Mouse (Mus musculus) kidney, embryonic 15.5 days (tissue): ENCODE measurements around the gene Dcps. TPM values are rescaled to one million over a fixed set of nuclear protein-coding genes. Genes with fewer than 3 reads are reported as not detected.

Experiments
- ATAC-seq: fragments of 200-750 bp; cut with Nextera tagmentation; replicated peaks from 2 replicates; pipeline ENCODE4 v1.8.0; 2017; ENCODE audit warnings: moderate TSS enrichment; ENCODE audit not compliant: low FRiP score
- H3K27ac ChIP-seq: fragments of 300-500 bp; sonication (generic); 2 replicates; pipeline ENCODE4 v1.5.1; 2015; ENCODE audit warnings: mild to moderate bottlenecking, inconsistent platforms
- H3K27me3 ChIP-seq: fragments of 300-500 bp; sonication (generic); 2 replicates; pipeline ENCODE4 v1.6.1; 2015; ENCODE audit warnings: inconsistent platforms
- H3K36me3 ChIP-seq: fragments of 300-500 bp; sonication (generic); 2 replicates; pipeline ENCODE4 v1.6.1; 2015; ENCODE audit warnings: inconsistent platforms
- H3K4me1 ChIP-seq: fragments of 300-500 bp; sonication (generic); 2 replicates; pipeline ENCODE4 v1.6.1; 2015; ENCODE audit warnings: inconsistent platforms
- H3K4me2 ChIP-seq: fragments of 300-500 bp; sonication (generic); 2 replicates; pipeline ENCODE4 v1.6.1; 2015; ENCODE audit warnings: moderate library complexity, mild to moderate bottlenecking, inconsistent platforms
- H3K4me3 ChIP-seq: fragments of 300-500 bp; sonication (generic); replicated peaks from 2 replicates; pipeline ENCODE4 v1.5.1; 2015; ENCODE audit warnings: mild to moderate bottlenecking, inconsistent platforms
- H3K9ac ChIP-seq: fragments of 300-500 bp; sonication (generic); 2 replicates; pipeline ENCODE4 v1.6.1; 2015; ENCODE audit warnings: mild to moderate bottlenecking, inconsistent platforms
- H3K9me3 ChIP-seq: fragments of 300-500 bp; sonication (generic); replicated peaks from 2 replicates; pipeline ENCODE4 v1.6.1; 2016; ENCODE audit warnings: inconsistent platforms
- WGBS: fragments of 180-500 bp; shearing (Covaris S2); methylation state at CpG from one replicate; pipeline ENCODE4 v1.1.7; 2015; ENCODE audit warnings: mixed read lengths; 5-methylcytosine and 5-hydroxymethylcytosine counted together
- polyA plus RNA-seq: library from polyadenylated mRNA; unstranded; fragments of >200 nt; fragmentation: Nextera tagmentation; extraction: Ambion mirVana; gene quantifications from 2 replicates; pipeline ENCODE4 v1.2.1, GENCODE M21; 2015

Gene Dcps
- polyA plus RNA-seq, 1 experiment from 2014 or later, result 95.4 TPM

- Histone ChIP-seq H3K9me3 (no peaks in the 10 kb centered on the region), H3K27ac (no peak overlapping the region), H3K4me2 (no peak overlapping the region), H3K4me1 (no peaks in the 10 kb centered on the region), H3K4me3 (no peak overlapping the region), H3K9ac (no peak overlapping the region), H3K27me3 (no peaks in the 10 kb centered on the region), H3K36me3 (peaks cover 61% of the 10 kb centered on the region)
- 92% methylated on average over 8 of the region's 8 CpGs for WGBS
- no peak for ATAC-seq
Measured at GRCm38 (mm10) chr9:35124678-35124955, 51.2 kb downstream of the Dcps start.

DNA sequence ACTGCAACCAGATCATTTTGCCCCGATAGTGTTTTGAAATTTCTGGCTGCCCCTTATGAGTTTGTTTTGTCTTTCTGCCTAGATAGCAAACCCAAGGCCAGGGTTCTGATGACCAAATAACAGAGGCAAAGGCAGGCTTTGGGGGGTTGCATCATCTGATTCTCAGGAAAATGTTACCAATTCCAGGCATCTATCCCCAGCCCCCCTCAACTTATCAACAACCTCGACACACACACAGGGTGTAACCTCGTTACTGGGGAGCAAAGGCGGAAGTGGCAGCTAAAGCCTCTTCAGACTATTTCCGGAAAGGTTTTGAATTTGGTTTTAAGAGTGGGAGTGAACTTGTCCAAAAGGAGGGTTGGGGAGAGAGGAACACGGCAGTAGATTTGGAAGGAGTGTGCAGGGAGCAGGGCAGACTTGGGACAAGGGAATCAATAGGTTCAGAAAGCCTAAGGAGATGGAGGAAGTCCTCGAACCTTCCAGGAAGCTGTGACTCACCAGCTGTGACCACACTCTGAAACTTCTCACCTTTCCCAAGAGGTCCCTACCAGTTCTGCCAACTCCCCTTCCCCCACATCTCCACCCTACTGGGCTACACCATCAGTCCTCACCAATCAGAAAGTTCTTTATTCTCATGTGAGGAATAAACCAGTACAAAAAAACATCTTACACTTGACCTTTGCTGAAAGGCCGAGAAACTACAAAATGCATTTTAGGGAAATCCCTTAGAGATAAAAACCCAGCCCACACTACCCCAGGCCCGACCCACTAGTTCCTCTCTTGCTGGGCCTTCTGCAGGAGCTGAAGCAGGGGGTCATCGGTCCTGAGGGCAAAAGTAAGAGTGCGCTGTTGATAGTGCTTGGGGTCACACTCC, 51.8 kb downstream of the Dcps start:
- Histone ChIP-seq H3K27me3 (no peaks in the 10 kb centered on the region), H3K27ac (no peak overlapping the region), H3K4me1 (no peaks in the 10 kb centered on the region), H3K9ac (no peak overlapping the region), H3K36me3 (peaks cover 58% of the 10 kb centered on the region), H3K9me3 (no peaks in the 10 kb centered on the region), H3K4me3 (no peak overlapping the region), H3K4me2 (no peak overlapping the region)
- no peak for ATAC-seq
- 79% methylated on average over 11 of the region's 11 CpGs for WGBS

- H3K4me1 ChIP-seq, result no peaks in the 10 kb centered on the region
- no peaks in the 10 kb centered on the region for H3K9me3 ChIP-seq
- WGBS, result 80% methylated on average over 2 of the region's 2 CpGs
- ATAC-seq, result no peak
- H3K9ac ChIP-seq, result no peak overlapping the region
- H3K4me2 ChIP-seq, result no peak overlapping the region
- no peak overlapping the region for H3K27ac ChIP-seq
- H3K36me3 ChIP-seq, result peaks cover 53% of the 10 kb centered on the region
- H3K4me3 ChIP-seq, result no peak overlapping the region
- no peaks in the 10 kb centered on the region for H3K27me3 ChIP-seq
Measured at GRCm38 (mm10) chr9:35123456-35123803, 52.4 kb downstream of the Dcps start.

GRCm38 (mm10) chr9:35122551-35123266, 53.2 kb downstream of the Dcps start:
- H3K9me3 ChIP-seq, result no peaks in the 10 kb centered on the region
- no peak overlapping the region for H3K4me3 ChIP-seq
- no peak overlapping the region for H3K27ac ChIP-seq
- peaks cover 4% of the 10 kb centered on the region for H3K4me1 ChIP-seq
- no peak overlapping the region for H3K9ac ChIP-seq
- H3K4me2 ChIP-seq, result no peak overlapping the region
- no peaks in the 10 kb centered on the region for H3K27me3 ChIP-seq
- WGBS, result 79% methylated on average over 5 of the region's 5 CpGs
- peaks cover 46% of the 10 kb centered on the region for H3K36me3 ChIP-seq
- peak; percentile 65; the same call in 1 of the 2 replicates for ATAC-seq

DNA sequence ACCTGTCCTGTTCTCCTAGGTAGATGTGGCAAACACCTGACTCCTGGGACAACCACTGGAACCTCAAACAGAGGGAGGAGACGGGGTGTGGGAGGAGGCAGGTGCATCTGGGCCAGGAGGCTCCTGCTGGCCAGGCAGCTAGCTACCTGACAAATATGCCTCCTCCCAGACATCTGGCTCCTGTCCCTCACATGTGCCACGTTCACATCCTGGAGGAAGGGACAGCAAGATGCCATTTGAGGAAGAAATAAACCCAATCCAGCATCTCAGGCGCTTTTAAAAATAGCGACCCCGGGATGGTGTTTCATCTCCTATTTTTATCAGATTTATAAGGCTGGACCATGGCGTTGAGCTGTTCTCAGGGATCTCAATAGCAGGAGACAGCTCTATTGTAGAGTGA, 56.7 kb downstream of the Dcps start, which contains the start of gene St3gal4:
Gene St3gal4, minus strand, starts transcription at position 101 of the 400 bp plus-strand sequence.
- Histone ChIP-seq H3K4me1 (peaks cover 25% of the 10 kb centered on the region), H3K9me3 (no peaks in the 10 kb centered on the region), H3K4me3 (no peak within 1 kb of the TSS), H3K9ac (no peak within 1 kb of the TSS), H3K4me2 (peak within 1 kb of the TSS; percentile 91; the same call in 1 of the 2 replicates), H3K36me3 (peaks cover 19% of the 10 kb centered on the region), H3K27ac (0 out of 2 replicates have a peak within 1 kb of the TSS, but pooled peaks have one; percentile 87), H3K27me3 (no peaks in the 10 kb centered on the region)
- ATAC-seq, result no peak
- WGBS, result 82% methylated on average over 6 of the region's 6 CpGs

GRCm38 (mm10) chr9:35118563-35118962, 57.3 kb downstream of the Dcps start:
- H3K36me3 ChIP-seq, result peaks cover 16% of the 10 kb centered on the region
- ATAC-seq, result no peak
- no peak overlapping the region for H3K9ac ChIP-seq
- no peaks in the 10 kb centered on the region for H3K27me3 ChIP-seq
- H3K27ac ChIP-seq, result no peak overlapping the region
- peaks cover 25% of the 10 kb centered on the region for H3K4me1 ChIP-seq
- WGBS, result 86% methylated on average over 2 of the region's 2 CpGs
- H3K4me2 ChIP-seq, result no peak overlapping the region
- H3K4me3 ChIP-seq, result no peak overlapping the region
- H3K9me3 ChIP-seq, result no peaks in the 10 kb centered on the region

GRCm38 (mm10) chr9:35117384-35118295, 58.2 kb downstream of the Dcps start:
- H3K27me3 ChIP-seq, result no peaks in the 10 kb centered on the region
- H3K9ac ChIP-seq, result peak overlapping the region; percentile 76
- no peaks in the 10 kb centered on the region for H3K9me3 ChIP-seq
- WGBS, result 23% methylated on average over 15 of the region's 15 CpGs
- H3K4me2 ChIP-seq, result peak overlapping the region; percentile 91
- peak overlapping the region; percentile 68 for H3K4me3 ChIP-seq
- peaks cover 25% of the 10 kb centered on the region for H3K4me1 ChIP-seq
- H3K36me3 ChIP-seq, result peaks cover 6% of the 10 kb centered on the region; the same call in 1 of the 2 replicates
- peak; percentile 26 for ATAC-seq
- peak overlapping the region; percentile 87 for H3K27ac ChIP-seq

DNA sequence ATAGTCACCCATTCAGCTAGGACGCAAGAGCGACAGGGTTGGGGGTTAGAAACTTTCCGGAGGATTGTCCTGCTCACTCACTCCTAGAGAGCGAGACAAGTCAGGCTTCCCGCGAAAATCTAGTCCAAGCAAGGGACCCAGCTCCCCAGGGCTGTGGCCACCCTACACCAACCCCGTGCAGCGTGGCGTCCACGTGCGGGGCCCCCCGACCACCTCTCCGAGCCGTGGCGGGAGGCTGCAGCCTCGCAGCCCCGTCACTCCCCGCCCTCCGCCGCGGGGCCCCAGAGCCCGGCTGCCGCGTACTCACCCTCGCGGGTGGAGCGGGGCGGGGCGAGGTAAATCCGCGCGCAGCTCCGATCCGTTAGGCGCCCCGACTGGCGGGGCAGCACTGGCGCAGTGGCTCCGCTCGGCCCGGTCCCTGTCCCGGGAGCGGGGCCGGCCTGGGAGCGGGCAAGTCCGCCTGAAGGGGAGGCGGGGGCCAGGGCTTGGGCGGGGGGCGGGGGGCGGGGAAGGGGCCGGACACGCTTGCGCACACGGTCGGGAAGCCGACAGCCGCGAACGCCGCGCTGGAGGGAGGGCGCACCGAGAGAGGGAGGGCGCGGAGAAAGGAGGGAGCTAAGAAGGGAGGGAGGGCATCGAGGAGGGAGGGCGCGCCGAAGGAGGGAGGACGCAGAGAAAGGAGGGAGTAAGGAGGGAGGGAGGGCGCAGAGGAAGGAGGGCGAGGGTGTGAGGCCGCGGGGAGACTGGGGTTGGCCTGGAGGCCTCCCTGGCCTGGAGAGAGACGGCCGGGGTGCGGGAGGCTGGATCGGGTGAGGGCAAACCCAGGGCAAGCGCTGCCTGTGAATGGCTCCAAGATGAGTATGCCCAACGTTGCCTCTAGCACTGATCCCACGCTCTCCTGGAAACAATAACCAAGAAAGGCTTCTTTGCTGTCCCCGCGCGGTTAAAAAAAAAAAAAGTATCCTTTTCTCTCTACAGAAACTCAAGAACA, 59.2 kb downstream of the Dcps start:
- Histone ChIP-seq H3K4me3 (peak overlapping the region; percentile 68), H3K27ac (peak overlapping the region; percentile 87), H3K4me1 (peaks cover 31% of the 10 kb centered on the region), H3K9ac (peak overlapping the region; percentile 76), H3K4me2 (peak overlapping the region; percentile 91), H3K36me3 (peaks cover 4% of the 10 kb centered on the region; the same call in 1 of the 2 replicates), H3K27me3 (no peaks in the 10 kb centered on the region), H3K9me3 (no peaks in the 10 kb centered on the region)
- WGBS, result under 1% methylated on average over 56 of the region's 84 CpGs
- ATAC-seq, result peak; percentile 89

DNA sequence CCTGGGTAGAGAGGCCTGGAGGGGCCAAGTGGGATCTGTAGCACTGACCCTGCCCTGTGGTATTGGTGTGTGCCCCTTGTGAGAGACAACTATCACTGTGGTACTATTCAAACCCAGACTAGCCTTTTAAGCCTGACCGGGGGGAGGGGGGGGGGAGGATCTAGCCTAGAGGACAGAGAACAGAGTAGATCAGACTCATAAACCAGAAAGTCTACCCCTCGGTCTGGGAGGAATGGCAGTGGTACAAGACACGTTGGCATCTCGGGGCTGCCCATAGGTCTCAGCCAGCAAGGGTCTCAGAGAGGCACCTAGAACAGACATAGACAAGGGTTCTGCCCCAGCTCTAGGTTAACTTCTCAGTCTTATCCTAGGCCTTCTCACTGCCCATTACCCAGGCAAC, 60.1 kb downstream of the Dcps start:
- H3K27ac ChIP-seq, result 0 out of 2 replicates have a peak overlapping the region, but pooled peaks have one; percentile 87
- peak overlapping the region; percentile 76 for H3K9ac ChIP-seq
- no peaks in the 10 kb centered on the region for H3K27me3 ChIP-seq
- H3K36me3 ChIP-seq, result no peaks in the 10 kb centered on the region
- peaks cover 34% of the 10 kb centered on the region for H3K4me1 ChIP-seq
- no peaks in the 10 kb centered on the region for H3K9me3 ChIP-seq
- peak overlapping the region; percentile 91 for H3K4me2 ChIP-seq
- WGBS, result 26% methylated on average over 4 of the region's 4 CpGs
- peak overlapping the region; percentile 68 for H3K4me3 ChIP-seq
- 0 out of 2 replicates have a peak, but pooled peaks have one; percentile 5 for ATAC-seq

DNA sequence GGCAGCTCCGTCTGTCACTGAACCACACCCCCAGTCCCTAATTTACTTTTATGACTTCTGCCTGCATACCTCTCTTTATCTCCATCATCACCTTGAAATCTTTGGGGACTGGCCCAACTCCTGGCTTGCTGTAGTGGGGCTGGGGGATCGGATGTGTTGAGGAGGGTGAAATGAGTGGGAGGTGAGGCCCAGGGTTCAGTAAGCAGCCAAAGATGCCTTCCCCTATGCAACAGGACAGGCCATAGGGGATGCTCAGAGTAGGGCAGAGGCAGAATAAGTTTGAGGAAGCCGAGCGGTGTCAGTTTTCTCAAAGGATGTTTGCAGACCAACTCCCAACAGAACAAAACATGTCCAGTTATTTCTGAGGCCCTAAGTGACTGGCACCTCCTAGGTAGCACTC, 60.6 kb downstream of the Dcps start:
- peak overlapping the region; percentile 91 for H3K4me2 ChIP-seq
- no peaks in the 10 kb centered on the region for H3K9me3 ChIP-seq
- WGBS, result 28% methylated on average over 3 of the region's 4 CpGs
- peaks cover 34% of the 10 kb centered on the region for H3K4me1 ChIP-seq
- peak overlapping the region; percentile 68 for H3K4me3 ChIP-seq
- H3K36me3 ChIP-seq, result no peaks in the 10 kb centered on the region
- no peaks in the 10 kb centered on the region for H3K27me3 ChIP-seq
- ATAC-seq, result no peak
- H3K27ac ChIP-seq, result no peak overlapping the region
- no peak overlapping the region for H3K9ac ChIP-seq

DNA sequence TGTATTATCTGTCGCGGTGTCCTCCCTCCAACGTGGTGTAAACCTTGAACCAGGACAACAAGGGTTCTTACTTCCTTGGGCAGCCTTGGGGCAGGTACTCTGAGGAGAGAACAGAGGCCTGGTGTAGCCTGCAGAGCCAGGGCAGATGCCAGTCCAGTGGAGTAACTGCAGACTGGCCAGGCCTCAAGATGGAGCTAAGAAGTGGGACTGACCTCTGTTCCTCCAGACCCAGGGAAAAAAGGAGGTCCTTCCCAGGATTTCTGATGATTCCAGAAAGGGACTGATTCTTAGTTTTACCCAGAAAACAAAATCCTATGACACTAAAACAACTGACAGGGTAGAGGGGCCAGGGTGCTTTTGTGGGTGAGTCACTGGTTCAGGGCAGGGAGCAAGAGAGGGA, 61.6 kb downstream of the Dcps start:
- no peak overlapping the region for H3K4me2 ChIP-seq
- no peak overlapping the region for H3K9ac ChIP-seq
- 89% methylated on average over 3 of the region's 3 CpGs for WGBS
- H3K9me3 ChIP-seq, result no peaks in the 10 kb centered on the region
- no peaks in the 10 kb centered on the region for H3K36me3 ChIP-seq
- H3K27ac ChIP-seq, result no peak overlapping the region
- no peak for ATAC-seq
- H3K27me3 ChIP-seq, result no peaks in the 10 kb centered on the region
- no peak overlapping the region for H3K4me3 ChIP-seq
- peaks cover 34% of the 10 kb centered on the region for H3K4me1 ChIP-seq
